Mouse (Mus musculus): ENCODE results near the gene Per1. TPM values are rescaled to one million over a fixed set of nuclear protein-coding genes. Genes with fewer than 3 reads are reported as not detected.

Gene Per1
- polyA plus RNA-seq, 1 experiment from 2014 or later: 6.2 TPM

DNA sequence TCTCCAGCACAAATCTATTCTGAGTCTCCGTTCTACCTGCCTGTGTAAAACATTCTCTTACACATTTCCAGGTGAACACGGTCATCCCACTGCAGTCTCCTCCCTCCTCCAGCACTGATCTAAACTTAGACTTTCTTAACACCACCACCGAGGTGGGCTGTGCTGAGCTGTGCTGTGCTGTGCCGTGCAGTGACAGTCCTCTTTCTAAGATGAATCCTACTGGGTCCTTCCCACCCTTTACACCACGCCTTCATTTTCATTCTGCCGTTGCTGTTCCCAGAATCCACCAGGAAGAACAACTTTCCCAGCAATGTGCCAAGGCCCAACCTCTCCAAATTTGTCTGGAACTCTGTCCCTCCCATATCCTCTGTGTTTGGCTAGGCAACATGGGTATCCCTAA is 8.6 kb upstream of the Per1 start:
- peak overlapping the region; percentile 54; the same call in 1 of the 2 replicates for H3K9ac ChIP-seq (ENCODE audit: low read depth, low read length)
- ATAC-seq (replicated peaks; ENCODE audit: insufficient number of reproducible peaks, low FRiP score, low TSS enrichment): no peak; the same call in 1 of the 2 replicates
- H3K4me1 ChIP-seq (ENCODE audit: control insufficient read depth, insufficient read depth, low read length): peaks cover 30% of the 10 kb centered on the region
- no peaks in the 10 kb centered on the region for H3K27me3 ChIP-seq (ENCODE audit: control insufficient read depth, insufficient read depth, low read length)
- H3K4me2 ChIP-seq: peak overlapping the region; percentile 12; the same call in 1 of the 2 replicates
- H3K27ac ChIP-seq (ENCODE audit: low read depth, low read length): peak overlapping the region; percentile 92
- 0 out of 2 replicates have a peak, but pooled peaks cover 3% of the 10 kb centered on the region for H3K36me3 ChIP-seq (ENCODE audit: control insufficient read depth, insufficient read depth, low read length)
- H3K9me3 ChIP-seq (replicated peaks; ENCODE audit: control insufficient read depth, low read length): no peaks in the 10 kb centered on the region
- H3K4me3 ChIP-seq (ENCODE audit: low read depth, low read length): no peak overlapping the region
- 46% methylated on average over 6 of the region's 6 CpGs for WGBS (ENCODE audit: insufficient replicate concordance)

DNA sequence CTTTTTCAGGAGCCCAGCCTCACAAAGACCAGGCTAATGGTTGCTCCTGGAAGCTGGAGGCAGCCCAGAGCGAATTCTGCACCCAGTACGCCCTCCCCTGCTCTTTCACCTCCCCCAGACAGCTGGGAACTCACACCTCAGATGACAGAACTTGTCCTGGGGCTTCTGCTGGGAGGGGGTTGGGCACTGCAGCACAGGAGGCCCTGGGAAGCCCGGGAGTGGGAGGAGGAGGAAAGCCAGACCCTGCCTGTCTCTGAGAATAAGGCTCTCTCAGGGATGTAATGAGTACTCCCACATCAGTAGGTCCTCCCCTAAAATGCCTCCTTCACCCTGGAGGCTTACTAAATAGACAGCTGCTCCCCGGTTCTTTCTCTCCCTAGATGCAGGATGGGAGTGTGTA is 7.9 kb upstream of the Per1 start:
- H3K9ac ChIP-seq (ENCODE audit: low read depth, low read length): peak overlapping the region; percentile 54
- H3K9me3 ChIP-seq (replicated peaks; ENCODE audit: control insufficient read depth, low read length): no peaks in the 10 kb centered on the region
- 0 out of 2 replicates have a peak, but pooled peaks cover 3% of the 10 kb centered on the region for H3K36me3 ChIP-seq (ENCODE audit: control insufficient read depth, insufficient read depth, low read length)
- peak overlapping the region; percentile 75; the same call in 1 of the 2 replicates for H3K4me2 ChIP-seq
- H3K27me3 ChIP-seq (ENCODE audit: control insufficient read depth, insufficient read depth, low read length): no peaks in the 10 kb centered on the region
- WGBS (ENCODE audit: insufficient replicate concordance): 25% methylated on average over 4 of the region's 4 CpGs
- no peak; the same call in 1 of the 2 replicates for ATAC-seq (replicated peaks; ENCODE audit: insufficient number of reproducible peaks, low FRiP score, low TSS enrichment)
- no peak overlapping the region for H3K4me3 ChIP-seq (ENCODE audit: low read depth, low read length)
- peak overlapping the region; percentile 92 for H3K27ac ChIP-seq (ENCODE audit: low read depth, low read length)
- peaks cover 34% of the 10 kb centered on the region for H3K4me1 ChIP-seq (ENCODE audit: control insufficient read depth, insufficient read depth, low read length)

- peak overlapping the region; percentile 92 for H3K27ac ChIP-seq (ENCODE audit: low read depth, low read length)
These were observed 7.4 kb upstream of the Per1 start for GRCm38 (mm10) chr11:69087597-69087996.

GRCm38 (mm10) chr11:69088103-69088855 is 6.7 kb upstream of the Per1 start, which contains the start of gene Vamp2:
Gene Vamp2, plus strand, starts transcription at chr11:69088490.
- peaks cover 37% of the 10 kb centered on the region for H3K4me1 ChIP-seq (ENCODE audit: control insufficient read depth, insufficient read depth, low read length)
- peak; percentile 63 for ATAC-seq (replicated peaks; ENCODE audit: insufficient number of reproducible peaks, low FRiP score, low TSS enrichment)
- 0 out of 2 replicates have a peak, but pooled peaks cover 3% of the 10 kb centered on the region for H3K36me3 ChIP-seq (ENCODE audit: control insufficient read depth, insufficient read depth, low read length)
- no peaks in the 10 kb centered on the region for H3K27me3 ChIP-seq (ENCODE audit: control insufficient read depth, insufficient read depth, low read length)
- H3K27ac ChIP-seq (ENCODE audit: low read depth, low read length): peak within 1 kb of the TSS; percentile 92
- H3K4me3 ChIP-seq (ENCODE audit: low read depth, low read length): peak within 1 kb of the TSS; percentile 76
- H3K4me2 ChIP-seq: peak within 1 kb of the TSS; percentile 75
- H3K9ac ChIP-seq (ENCODE audit: low read depth, low read length): peak within 1 kb of the TSS; percentile 96
- no peaks in the 10 kb centered on the region for H3K9me3 ChIP-seq (replicated peaks; ENCODE audit: control insufficient read depth, low read length)
- WGBS (ENCODE audit: insufficient replicate concordance): under 1% methylated on average over 62 of the region's 67 CpGs

More at GRCm38 (mm10) chr11:69087597-69087996, 7.4 kb upstream of the Per1 start:
- Histone ChIP-seq H3K4me2 (peak overlapping the region; percentile 75), H3K9me3 (replicated peaks; ENCODE audit: control insufficient read depth, low read length) (no peaks in the 10 kb centered on the region), H3K4me3 (ENCODE audit: low read depth, low read length) (peak overlapping the region; percentile 76; the same call in 1 of the 2 replicates), H3K4me1 (ENCODE audit: control insufficient read depth, insufficient read depth, low read length) (peaks cover 36% of the 10 kb centered on the region), H3K36me3 (ENCODE audit: control insufficient read depth, insufficient read depth, low read length) (0 out of 2 replicates have a peak, but pooled peaks cover 3% of the 10 kb centered on the region), H3K27me3 (ENCODE audit: control insufficient read depth, insufficient read depth, low read length) (no peaks in the 10 kb centered on the region), H3K9ac (ENCODE audit: low read depth, low read length) (peak overlapping the region; percentile 96; the same call in 1 of the 2 replicates)
- WGBS (ENCODE audit: insufficient replicate concordance): 51% methylated on average over 2 of the region's 2 CpGs
- ATAC-seq (replicated peaks; ENCODE audit: insufficient number of reproducible peaks, low FRiP score, low TSS enrichment): no peak

DNA sequence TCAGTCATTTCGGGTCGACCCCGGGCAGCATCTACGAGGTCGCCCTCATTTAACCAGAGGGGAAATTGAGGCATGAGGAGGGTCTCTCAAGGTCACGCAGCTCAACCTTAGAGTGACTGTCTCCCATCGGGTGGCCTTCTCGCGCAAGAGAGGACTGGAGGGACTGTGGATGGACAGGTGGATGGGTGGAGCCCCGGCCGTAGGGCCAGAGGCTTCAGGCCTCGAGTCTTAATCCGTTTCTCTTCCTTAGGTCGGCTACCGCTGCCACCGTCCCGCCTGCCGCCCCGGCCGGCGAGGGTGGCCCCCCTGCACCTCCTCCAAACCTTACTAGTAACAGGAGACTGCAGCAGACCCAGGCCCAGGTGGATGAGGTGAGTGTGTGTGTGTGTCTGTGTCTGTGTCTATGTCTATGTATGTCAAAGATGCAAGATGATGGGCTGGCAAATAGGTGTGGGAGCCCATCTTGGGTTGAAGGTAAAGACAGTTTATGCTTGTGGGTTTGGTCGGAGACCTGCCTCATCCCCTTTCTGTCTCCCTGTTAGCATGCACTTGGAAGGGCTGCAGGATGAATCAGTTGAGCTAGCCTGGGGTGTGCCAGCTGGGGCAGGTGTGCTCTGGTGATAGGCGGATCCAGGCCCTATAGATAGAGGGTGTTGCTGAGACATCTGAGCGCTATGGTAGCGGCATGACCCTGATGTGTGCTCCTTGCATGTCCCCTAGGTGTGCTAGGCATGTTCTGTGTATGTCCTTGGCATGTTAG is 6.0 kb upstream of the Per1 start:
- H3K27ac ChIP-seq (ENCODE audit: low read depth, low read length): peak overlapping the region; percentile 92
- peaks cover 37% of the 10 kb centered on the region for H3K4me1 ChIP-seq (ENCODE audit: control insufficient read depth, insufficient read depth, low read length)
- 0 out of 2 replicates have a peak, but pooled peaks cover 3% of the 10 kb centered on the region for H3K36me3 ChIP-seq (ENCODE audit: control insufficient read depth, insufficient read depth, low read length)
- no peaks in the 10 kb centered on the region for H3K9me3 ChIP-seq (replicated peaks; ENCODE audit: control insufficient read depth, low read length)
- no peak for ATAC-seq (replicated peaks; ENCODE audit: insufficient number of reproducible peaks, low FRiP score, low TSS enrichment)
- H3K9ac ChIP-seq (ENCODE audit: low read depth, low read length): peak overlapping the region; percentile 96
- 10% methylated on average over 25 of the region's 25 CpGs for WGBS (ENCODE audit: insufficient replicate concordance)
- peak overlapping the region; percentile 76 for H3K4me3 ChIP-seq (ENCODE audit: low read depth, low read length)
- no peaks in the 10 kb centered on the region for H3K27me3 ChIP-seq (ENCODE audit: control insufficient read depth, insufficient read depth, low read length)
- peak overlapping the region; percentile 75 for H3K4me2 ChIP-seq

DNA sequence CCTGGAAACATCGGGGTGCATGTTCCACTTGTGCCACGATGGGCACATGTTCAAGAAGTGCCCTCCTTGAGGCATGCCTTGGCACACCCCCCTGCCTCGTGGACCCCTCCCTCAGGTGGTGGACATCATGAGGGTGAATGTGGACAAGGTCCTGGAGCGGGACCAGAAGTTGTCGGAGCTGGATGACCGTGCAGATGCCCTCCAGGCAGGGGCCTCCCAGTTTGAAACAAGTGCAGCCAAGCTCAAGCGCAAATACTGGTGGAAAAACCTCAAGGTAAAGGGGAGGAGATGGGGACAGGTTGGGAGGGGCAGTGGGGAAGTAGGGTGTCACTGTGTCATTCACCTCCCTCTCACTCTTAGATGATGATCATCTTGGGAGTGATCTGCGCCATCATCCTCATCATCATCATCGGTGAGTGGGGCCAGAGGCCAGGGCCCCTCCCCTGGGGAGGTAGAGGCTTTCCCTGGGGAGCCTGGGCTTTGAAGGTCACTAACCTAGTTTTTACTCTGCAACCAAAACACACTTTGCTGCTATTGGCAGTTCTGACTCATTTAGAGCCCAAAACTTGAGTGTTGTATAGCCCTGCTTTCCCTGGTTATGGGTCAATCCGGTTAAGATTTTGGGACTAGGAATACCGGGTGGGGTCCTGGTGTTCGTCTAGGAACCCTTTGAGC is 5.3 kb upstream of the Per1 start:
- Histone ChIP-seq H3K27me3 (ENCODE audit: control insufficient read depth, insufficient read depth, low read length) (no peaks in the 10 kb centered on the region), H3K27ac (ENCODE audit: low read depth, low read length) (no peak overlapping the region), H3K9me3 (replicated peaks; ENCODE audit: control insufficient read depth, low read length) (no peaks in the 10 kb centered on the region), H3K4me3 (ENCODE audit: low read depth, low read length) (peak overlapping the region; percentile 76), H3K9ac (ENCODE audit: low read depth, low read length) (peak overlapping the region; percentile 96), H3K36me3 (ENCODE audit: control insufficient read depth, insufficient read depth, low read length) (0 out of 2 replicates have a peak, but pooled peaks cover 3% of the 10 kb centered on the region), H3K4me1 (ENCODE audit: control insufficient read depth, insufficient read depth, low read length) (peaks cover 37% of the 10 kb centered on the region), H3K4me2 (peak overlapping the region; percentile 75)
- 84% methylated on average over 12 of the region's 12 CpGs for WGBS (ENCODE audit: insufficient replicate concordance)
- no peak for ATAC-seq (replicated peaks; ENCODE audit: insufficient number of reproducible peaks, low FRiP score, low TSS enrichment)

GRCm38 (mm10) chr11:69090367-69090766 is 4.7 kb upstream of the Per1 start:
- Histone ChIP-seq H3K9ac (ENCODE audit: low read depth, low read length) (no peak overlapping the region), H3K36me3 (ENCODE audit: control insufficient read depth, insufficient read depth, low read length) (0 out of 2 replicates have a peak, but pooled peaks cover 3% of the 10 kb centered on the region), H3K9me3 (replicated peaks; ENCODE audit: control insufficient read depth, low read length) (no peaks in the 10 kb centered on the region), H3K27me3 (ENCODE audit: control insufficient read depth, insufficient read depth, low read length) (no peaks in the 10 kb centered on the region), H3K4me2 (peak overlapping the region; percentile 29; the same call in 1 of the 2 replicates), H3K4me1 (ENCODE audit: control insufficient read depth, insufficient read depth, low read length) (peaks cover 37% of the 10 kb centered on the region), H3K27ac (ENCODE audit: low read depth, low read length) (no peak overlapping the region), H3K4me3 (ENCODE audit: low read depth, low read length) (0 out of 2 replicates have a peak overlapping the region, but pooled peaks have one; percentile 10)
- WGBS (ENCODE audit: insufficient replicate concordance): 49% methylated on average over 6 of the region's 6 CpGs
- ATAC-seq (replicated peaks; ENCODE audit: insufficient number of reproducible peaks, low FRiP score, low TSS enrichment): no peak

Measured in heart, embryonic 11.5 days (tissue).